Mouse (Mus musculus) urinary bladder, postnatal 25 days (tissue): ENCODE results near the gene Parp3.

Experiments
- DNase-seq: peaks from one replicate; pipeline ENCODE4 v3.0.0; 2022; ENCODE audit warnings: low spot score

Parp3 gene

GRCm38 (mm10) chr9:106421033-106421864 is 55.5 kb downstream of the Parp3 start:
- DNase-seq = no peak

GRCm38 (mm10) chr9:106420608-106421007 is 56.1 kb downstream of the Parp3 start:
- no peak for DNase-seq
